ENCODE assay signal across 8 mouse cellular contexts in the genomic region with DNA sequence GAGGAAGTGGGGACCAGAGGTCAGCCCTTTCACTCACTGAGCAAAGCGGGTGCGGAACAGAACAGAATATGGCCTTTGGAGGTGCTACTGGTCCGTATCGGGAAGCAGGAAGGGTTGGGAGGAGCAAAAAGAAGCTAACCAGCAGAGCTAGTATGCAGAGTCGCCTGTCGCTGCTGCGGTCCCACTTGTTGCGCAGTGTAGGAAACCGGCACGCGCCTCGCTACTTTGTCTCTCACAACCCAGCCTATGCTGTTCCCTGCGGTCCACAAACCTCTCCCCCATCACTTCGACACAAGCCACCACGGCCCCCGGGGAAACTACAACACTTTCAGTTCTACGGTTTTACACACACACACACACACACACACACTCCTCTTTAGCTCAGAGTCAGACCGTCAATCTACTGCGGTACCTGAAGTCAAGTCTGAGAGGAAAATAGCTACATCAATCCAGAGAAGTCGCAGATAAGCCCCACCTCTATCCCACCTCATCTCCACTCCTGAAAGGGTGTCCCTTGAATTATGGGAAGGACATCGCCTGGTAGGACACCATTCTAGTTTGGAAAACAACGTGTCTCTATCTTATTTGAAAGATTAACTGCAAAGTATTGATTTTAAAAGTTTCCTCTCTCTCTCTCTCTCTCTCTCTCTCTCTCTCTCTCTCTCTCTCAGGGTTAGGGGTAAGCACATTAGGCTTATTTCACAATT. TPM values are rescaled to one million over a fixed set of nuclear protein-coding genes. Genes with fewer than 3 reads are reported as not detected.
DNase-seq lines count a peak whose midpoint lies in the region; ATAC-seq and TF ChIP-seq lines count a peak whose summit lies in the region.

No protein-coding gene starts in this region.

- no peak for TF ChIP-seq CTCF in olfactory bulb, adult 2 months (IDR thresholded peaks at IDR 0.05; ENCODE audit: insufficient read depth, low read depth, low read length)

- peaks cover 47% of the 10 kb centered on the region for H3K4me1 ChIP-seq in heart, embryonic 10.5 days
- peaks cover 42% of the 10 kb centered on the region for H3K4me1 ChIP-seq in lung, embryonic 16.5 days (replicated peaks; ENCODE audit: control insufficient read depth, insufficient read depth, low read length)
- peaks cover 22% of the 10 kb centered on the region for H3K4me1 ChIP-seq in olfactory bulb, adult 2 months (ENCODE audit: control insufficient read depth, insufficient read depth, low read length)

- no peaks in the 10 kb centered on the region for H3K9me3 ChIP-seq in heart, embryonic 10.5 days
- H3K9me3 ChIP-seq in lung, embryonic 16.5 days (ENCODE audit: control insufficient read depth, low read length), result no peaks in the 10 kb centered on the region

- H3K4me2 ChIP-seq in lung, embryonic 16.5 days (ENCODE audit: low read depth, low read length), result peak overlapping the region; percentile 96

- H3K27me3 ChIP-seq in heart, embryonic 10.5 days (ENCODE audit: insufficient read depth, poor library complexity, severe bottlenecking), result peaks cover 14% of the 10 kb centered on the region; the same call in 1 of the 2 replicates
- peaks cover 12% of the 10 kb centered on the region for H3K27me3 ChIP-seq in lung, embryonic 16.5 days (ENCODE audit: control insufficient read depth, insufficient read depth, low read depth, low read length)

- no peak for TF ChIP-seq POLR2A in olfactory bulb, adult 2 months (IDR thresholded peaks at IDR 0.05; ENCODE audit: insufficient read depth, low read depth, low read length)

- peak; percentile 18 for ATAC-seq in lung, embryonic 16.5 days (ENCODE audit: low read depth)

- peak overlapping the region; percentile 64 for H3K4me3 ChIP-seq in heart, embryonic 10.5 days
- peak overlapping the region; percentile 55 for H3K4me3 ChIP-seq in lung, embryonic 16.5 days (ENCODE audit: low read length)
- H3K4me3 ChIP-seq in olfactory bulb, adult 2 months (ENCODE audit: insufficient read depth, low read depth, low read length), result peak overlapping the region; percentile 29

- H3K27ac ChIP-seq in heart, embryonic 10.5 days, result peak overlapping the region; percentile 72; the same call in 1 of the 2 replicates
- H3K27ac ChIP-seq in lung, embryonic 16.5 days (ENCODE audit: low read length), result peak overlapping the region; percentile 23; the same call in 1 of the 2 replicates
- H3K27ac ChIP-seq in olfactory bulb, adult 2 months (ENCODE audit: insufficient read depth, low read depth, low read length), result peak overlapping the region; percentile 22

- peak overlapping the region; percentile 64 for H3K9ac ChIP-seq in lung, embryonic 16.5 days (ENCODE audit: low read length)

- no peaks in the 10 kb centered on the region for H3K36me3 ChIP-seq in heart, embryonic 10.5 days
- H3K36me3 ChIP-seq in lung, embryonic 16.5 days (ENCODE audit: control insufficient read depth, insufficient read depth, low read length), result no peaks in the 10 kb centered on the region

- DNase-seq in urinary bladder, adult 2 months (ENCODE audit: low spot score), result peak; percentile 59
- no peak for DNase-seq in urinary bladder, postnatal 4 days (ENCODE audit: low spot score in 2 of 2)
- peak; percentile 24 to 30 for DNase-seq in cerebellum, postnatal 4 days (ENCODE audit: low spot score in 2 of 2)
- DNase-seq in heart, embryonic 10.5 days (ENCODE audit: low spot score), result no peak
- peak; percentile 56 to 63 for DNase-seq in kidney, adult 8-10 months
- DNase-seq in left cerebral cortex, adult 18-20 months (ENCODE audit: low spot score in 2 of 2), result no peak

- WGBS in heart, embryonic 10.5 days, result under 1% methylated on average over 22 of the region's 22 CpGs
- WGBS in lung, embryonic 16.5 days, result 2% methylated on average over 22 of the region's 22 CpGs
- 1% methylated on average over 22 of the region's 22 CpGs for WGBS in olfactory bulb, adult 2 months

RNA-seq across cellular contexts. Expression of a gene that starts 3.4 kb away (rescaled TPM):
- not detected in 2 replicates for polyA plus RNA-seq in urinary bladder, adult 2 months (2012; rRNA removed)
- polyA plus RNA-seq in heart, embryonic 10.5 days (2016; fragmentation: Nextera tagmentation; extraction: Ambion mirVana), result not detected in 2 replicates
- not detected in 2 replicates for polyA plus RNA-seq in lung, embryonic 16.5 days (2015; fragmentation: Nextera tagmentation; extraction: Ambion mirVana)
- not detected in 2 replicates for polyA plus RNA-seq in olfactory bulb, adult 2 months (2012; ENCODE audit: insufficient read depth, insufficient read length, low replicate concordance, missing spikeins)
- total RNA-seq in left cerebral cortex, adult 18-20 months (2021), result not detected

RNA-seq across cellular contexts. Expression of a gene that starts 3.7 kb away (rescaled TPM):
- polyA plus RNA-seq in urinary bladder, adult 2 months (2012; rRNA removed), result 15.2 and 22.9 TPM in 2 replicates
- polyA plus RNA-seq in heart, embryonic 10.5 days (2016; fragmentation: Nextera tagmentation; extraction: Ambion mirVana), result 0.05 and 0.11 TPM in 2 replicates
- polyA plus RNA-seq in lung, embryonic 16.5 days (2015; fragmentation: Nextera tagmentation; extraction: Ambion mirVana), result 1.6 and 2.4 TPM in 2 replicates
- not detected in 2 replicates for polyA plus RNA-seq in olfactory bulb, adult 2 months (2012; ENCODE audit: insufficient read depth, insufficient read length, low replicate concordance, missing spikeins)
- 10 to 100 TPM; 28.4 TPM for total RNA-seq in left cerebral cortex, adult 18-20 months (2021)

RNA-seq across cellular contexts. Expression of a gene that starts 52.7 kb away (rescaled TPM):
- polyA plus RNA-seq in urinary bladder, adult 2 months (2012; rRNA removed), result not detected in 2 replicates
- not detected in 2 replicates for polyA plus RNA-seq in heart, embryonic 10.5 days (2016; fragmentation: Nextera tagmentation; extraction: Ambion mirVana)
- polyA plus RNA-seq in lung, embryonic 16.5 days (2015; fragmentation: Nextera tagmentation; extraction: Ambion mirVana), result not detected in 2 replicates
- not detected in 2 replicates for polyA plus RNA-seq in olfactory bulb, adult 2 months (2012; ENCODE audit: insufficient read depth, insufficient read length, low replicate concordance, missing spikeins)
- under 1 TPM in 1 of 2 experiments, not detected in 1; 0.42 TPM for total RNA-seq in left cerebral cortex, adult 18-20 months (2021)

Comparison
In these comparisons a context has a peak if more than half of its experiments do, and no peak if none do; other contexts are left out.
1. DNase-seq: peak in urinary bladder, adult 2 months (single experiment), cerebellum, postnatal 4 days (2 of 2) and kidney, adult 8-10 months (2 of 2); none in urinary bladder, postnatal 4 days (0 of 2), heart, embryonic 10.5 days (single experiment) and left cerebral cortex, adult 18-20 months (0 of 2).
2. H3K27ac ChIP-seq: peak in every context shown above with its lines; median percentile 72 in heart, embryonic 10.5 days; 23 in lung, embryonic 16.5 days; 22 in olfactory bulb, adult 2 months.
3. Peak in every context shown above with its lines, with median percentiles within 50 percentile points of each other: H3K4me3 ChIP-seq.